Mouse (Mus musculus): ENCODE measurements at regions not wholly inside any gene's neighbourhood (a gene's known extent, or its start where the extent isn't known, plus 50 kb on each side); places are given as distances from the start of the nearest gene placed in this dataset.

GRCm38 (mm10) chr12:104637046-104638032 lies 114.4 kb downstream of the Dicer1 start:
- WGBS = 9% methylated on average over 33 of the region's 33 CpGs
- no peak for TF ChIP-seq CTCF (IDR thresholded peaks at IDR 0.05; ENCODE audit: low read depth)
- H3K9ac ChIP-seq (ENCODE audit: low read depth, low read length) = no peak overlapping the region
- no peaks in the 10 kb centered on the region for H3K36me3 ChIP-seq (ENCODE audit: control insufficient read depth, insufficient read depth)
- H3K27me3 ChIP-seq (replicated peaks; ENCODE audit: control insufficient read depth, insufficient read depth, low read length) = peaks cover 19% of the 10 kb centered on the region; the same call in 1 of the 2 replicates
- H3K4me1 ChIP-seq (replicated peaks; ENCODE audit: control insufficient read depth, insufficient read depth, low read length) = no peaks in the 10 kb centered on the region
- H3K9me3 ChIP-seq (ENCODE audit: control insufficient read depth) = no peaks in the 10 kb centered on the region
- H3K27ac ChIP-seq (ENCODE audit: low read depth, low read length) = no peak overlapping the region
- no peak for ATAC-seq
- H3K4me2 ChIP-seq (replicated peaks; ENCODE audit: low read depth) = no peak overlapping the region
- H3K4me3 ChIP-seq (ENCODE audit: low read depth, low read length) = no peak overlapping the region

GRCm38 (mm10) chr12:104636474-104636873 lies 115.3 kb downstream of the Dicer1 start:
- H3K4me2 ChIP-seq (replicated peaks; ENCODE audit: low read depth) = no peak overlapping the region

DNA sequence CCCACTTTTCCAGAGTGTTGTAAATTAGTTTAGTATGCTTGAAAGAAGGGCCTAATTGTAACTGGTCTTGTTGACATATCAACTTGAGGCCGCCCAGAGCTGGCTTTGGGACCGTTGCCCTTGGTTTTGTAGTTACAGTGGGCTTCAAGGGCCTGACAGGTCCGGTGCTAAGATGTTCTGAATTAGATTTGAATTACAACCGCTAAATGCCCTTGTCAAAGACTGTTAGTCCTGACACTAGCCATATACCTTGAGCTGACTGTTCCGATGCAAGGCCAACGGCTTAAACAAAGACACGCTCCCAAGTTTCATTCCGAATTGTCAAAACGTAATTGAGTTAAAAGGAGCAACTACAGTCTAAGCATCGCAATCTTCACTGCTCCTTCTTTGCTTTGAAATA lies 116.9 kb downstream of the Dicer1 start:
- Histone ChIP-seq H3K4me3 (ENCODE audit: low read depth, low read length) (no peak overlapping the region), H3K27me3 (replicated peaks; ENCODE audit: control insufficient read depth, insufficient read depth, low read length) (peaks cover 19% of the 10 kb centered on the region; the same call in 1 of the 2 replicates), H3K9ac (ENCODE audit: low read depth, low read length) (no peak overlapping the region), H3K36me3 (ENCODE audit: control insufficient read depth, insufficient read depth) (no peaks in the 10 kb centered on the region), H3K27ac (ENCODE audit: low read depth, low read length) (no peak overlapping the region), H3K4me1 (replicated peaks; ENCODE audit: control insufficient read depth, insufficient read depth, low read length) (no peaks in the 10 kb centered on the region), H3K9me3 (ENCODE audit: control insufficient read depth) (no peaks in the 10 kb centered on the region), H3K4me2 (replicated peaks; ENCODE audit: low read depth) (no peak overlapping the region)
- TF ChIP-seq CTCF (IDR thresholded peaks at IDR 0.05; ENCODE audit: low read depth) = no peak
- WGBS = 73% methylated on average over 10 of the region's 10 CpGs
- ATAC-seq = no peak

More at GRCm38 (mm10) chr12:104636474-104636873, 115.3 kb downstream of the Dicer1 start:
- Histone ChIP-seq H3K36me3 (ENCODE audit: control insufficient read depth, insufficient read depth) (no peaks in the 10 kb centered on the region), H3K27ac (ENCODE audit: low read depth, low read length) (no peak overlapping the region), H3K4me3 (ENCODE audit: low read depth, low read length) (no peak overlapping the region), H3K9ac (ENCODE audit: low read depth, low read length) (no peak overlapping the region), H3K4me1 (replicated peaks; ENCODE audit: control insufficient read depth, insufficient read depth, low read length) (no peaks in the 10 kb centered on the region), H3K9me3 (ENCODE audit: control insufficient read depth) (no peaks in the 10 kb centered on the region), H3K27me3 (replicated peaks; ENCODE audit: control insufficient read depth, insufficient read depth, low read length) (peaks cover 19% of the 10 kb centered on the region; the same call in 1 of the 2 replicates)
- 63% methylated on average over 12 of the region's 12 CpGs for WGBS
- TF ChIP-seq CTCF (IDR thresholded peaks at IDR 0.05; ENCODE audit: low read depth) = no peak
- ATAC-seq = no peak

DNA sequence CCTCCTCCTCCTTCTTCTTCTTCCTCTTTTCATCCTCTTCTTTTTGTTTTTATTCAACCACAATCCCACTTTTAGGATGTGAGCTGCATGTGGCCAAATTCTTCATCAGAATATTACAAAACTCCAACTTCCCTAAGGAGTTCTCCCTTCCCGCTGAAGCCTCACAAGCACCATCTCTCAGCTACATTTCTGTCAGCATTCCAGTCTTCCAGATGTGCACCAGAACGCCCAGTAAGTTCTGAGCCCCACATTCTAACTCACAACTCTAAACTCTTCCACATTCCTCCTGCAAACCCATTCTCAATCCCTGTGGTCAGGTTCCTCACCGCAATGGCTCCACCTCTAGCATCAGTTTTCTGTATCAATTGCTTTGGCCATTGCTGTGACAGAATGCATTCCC lies 121.2 kb downstream of the Dicer1 start:
- no peak overlapping the region for H3K27ac ChIP-seq (ENCODE audit: low read depth, low read length)
- no peak for TF ChIP-seq CTCF (IDR thresholded peaks at IDR 0.05; ENCODE audit: low read depth)
- H3K27me3 ChIP-seq (replicated peaks; ENCODE audit: control insufficient read depth, insufficient read depth, low read length) = no peaks in the 10 kb centered on the region; the same call in 1 of the 2 replicates
- H3K9me3 ChIP-seq (ENCODE audit: control insufficient read depth) = no peaks in the 10 kb centered on the region
- ATAC-seq = no peak
- no peak overlapping the region for H3K9ac ChIP-seq (ENCODE audit: low read depth, low read length)
- H3K4me3 ChIP-seq (ENCODE audit: low read depth, low read length) = no peak overlapping the region
- no peaks in the 10 kb centered on the region for H3K4me1 ChIP-seq (replicated peaks; ENCODE audit: control insufficient read depth, insufficient read depth, low read length)
- WGBS = 87% methylated on average over 3 of the region's 3 CpGs
- no peaks in the 10 kb centered on the region for H3K36me3 ChIP-seq (ENCODE audit: control insufficient read depth, insufficient read depth)
- no peak overlapping the region for H3K4me2 ChIP-seq (replicated peaks; ENCODE audit: low read depth)

DNA sequence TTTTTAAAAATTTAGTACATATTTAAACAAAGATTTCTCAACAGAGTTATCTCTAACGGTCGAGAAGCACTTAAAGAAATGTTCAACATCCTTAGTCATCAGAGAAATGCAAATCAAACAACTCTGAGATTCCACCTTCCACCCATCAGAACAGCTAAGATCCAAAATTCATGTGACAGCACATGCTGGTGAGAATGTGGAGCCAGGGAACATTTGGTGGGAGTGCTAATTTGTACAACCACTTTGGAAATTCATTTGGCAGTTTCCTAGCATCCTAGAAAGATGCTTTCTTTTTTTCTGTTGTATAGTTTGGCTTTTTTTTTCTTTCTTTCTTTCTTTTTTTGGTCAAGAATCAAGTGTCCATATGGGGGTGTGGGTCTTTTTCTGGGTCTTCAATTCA lies 122.3 kb downstream of the Dicer1 start:
- 81% methylated on average over 2 of the region's 2 CpGs for WGBS
- H3K9me3 ChIP-seq (ENCODE audit: control insufficient read depth) = no peaks in the 10 kb centered on the region
- no peaks in the 10 kb centered on the region for H3K27me3 ChIP-seq (replicated peaks; ENCODE audit: control insufficient read depth, insufficient read depth, low read length)
- no peaks in the 10 kb centered on the region for H3K36me3 ChIP-seq (ENCODE audit: control insufficient read depth, insufficient read depth)
- H3K4me3 ChIP-seq (ENCODE audit: low read depth, low read length) = no peak overlapping the region
- TF ChIP-seq CTCF (IDR thresholded peaks at IDR 0.05; ENCODE audit: low read depth) = no peak
- H3K4me1 ChIP-seq (replicated peaks; ENCODE audit: control insufficient read depth, insufficient read depth, low read length) = no peaks in the 10 kb centered on the region
- H3K9ac ChIP-seq (ENCODE audit: low read depth, low read length) = no peak overlapping the region
- no peak overlapping the region for H3K27ac ChIP-seq (ENCODE audit: low read depth, low read length)
- no peak overlapping the region for H3K4me2 ChIP-seq (replicated peaks; ENCODE audit: low read depth)
- no peak for ATAC-seq

DNA sequence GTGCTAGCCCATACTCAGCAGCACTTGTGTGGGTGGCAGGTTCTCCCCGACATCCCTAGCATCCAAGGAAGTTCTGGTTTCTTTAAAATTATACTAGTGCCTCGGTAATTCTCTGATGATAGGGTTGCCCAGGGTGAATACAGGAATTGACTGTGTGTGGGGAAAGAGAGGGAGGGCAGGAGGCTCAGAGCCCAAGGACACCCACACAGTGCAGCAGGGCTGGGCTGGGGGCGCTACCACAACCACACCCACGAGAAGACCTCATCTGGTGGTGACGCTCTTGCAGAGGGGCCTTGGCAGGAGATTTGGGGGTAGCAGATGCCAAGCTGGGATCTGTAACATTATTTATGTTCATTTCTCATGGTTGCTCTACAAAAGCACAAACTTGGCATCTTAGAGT lies 125.7 kb downstream of the Dicer1 start:
- TF ChIP-seq CTCF (IDR thresholded peaks at IDR 0.05; ENCODE audit: low read depth) = no peak
- Histone ChIP-seq H3K9ac (ENCODE audit: low read depth, low read length) (no peak overlapping the region), H3K36me3 (ENCODE audit: control insufficient read depth, insufficient read depth) (no peaks in the 10 kb centered on the region), H3K4me3 (ENCODE audit: low read depth, low read length) (no peak overlapping the region), H3K27ac (ENCODE audit: low read depth, low read length) (no peak overlapping the region), H3K9me3 (ENCODE audit: control insufficient read depth) (no peaks in the 10 kb centered on the region), H3K4me1 (replicated peaks; ENCODE audit: control insufficient read depth, insufficient read depth, low read length) (no peaks in the 10 kb centered on the region), H3K4me2 (replicated peaks; ENCODE audit: low read depth) (no peak overlapping the region), H3K27me3 (replicated peaks; ENCODE audit: control insufficient read depth, insufficient read depth, low read length) (no peaks in the 10 kb centered on the region)
- WGBS = 87% methylated on average over 5 of the region's 5 CpGs
- ATAC-seq = no peak

Measured in intestine, postnatal 0 days (tissue).